Mouse (Mus musculus): ENCODE results near the gene Sin3b.

The Sin3b gene

GRCm38 (mm10) chr8:72753165-72753564 is 30.1 kb downstream of the Sin3b start:
- peak; percentile 6 to 48 for DNase-seq (ENCODE audit: low spot score in 2 of 2)

GRCm38 (mm10) chr8:72753781-72754180 is 30.7 kb downstream of the Sin3b start:
- DNase-seq (ENCODE audit: low spot score in 2 of 2), result peak in 1 of 2 experiments; percentile 21

GRCm38 (mm10) chr8:72756031-72756430 is 32.9 kb downstream of the Sin3b start:
- DNase-seq (ENCODE audit: low spot score in 2 of 2), result peak in 1 of 2 experiments; percentile 46

- DNase-seq (ENCODE audit: low spot score in 2 of 2), result peak; percentile 11 to 60
These were observed 33.8 kb downstream of the Sin3b start for GRCm38 (mm10) chr8:72756771-72757390.

- peak; percentile 11 to 57 for DNase-seq (ENCODE audit: low spot score in 2 of 2)
These were observed 34.5 kb downstream of the Sin3b start for GRCm38 (mm10) chr8:72757426-72758195.

GRCm38 (mm10) chr8:72758310-72758709 is 35.2 kb downstream of the Sin3b start:
- peak in 1 of 2 experiments; percentile 43 for DNase-seq (ENCODE audit: low spot score in 2 of 2)

GRCm38 (mm10) chr8:72760216-72760615 is 37.1 kb downstream of the Sin3b start:
- DNase-seq (ENCODE audit: low spot score in 2 of 2), result peak in 1 of 2 experiments; percentile 51

- peak in 1 of 2 experiments; percentile 65 for DNase-seq (ENCODE audit: low spot score in 2 of 2)
These were observed 38.4 kb downstream of the Sin3b start, which contains the start of gene F2rl3 for GRCm38 (mm10) chr8:72761322-72762051. TSS of gene F2rl3 (plus strand) at chr8:72761880.

GRCm38 (mm10) chr8:72762306-72762705 is 39.2 kb downstream of the Sin3b start:
- DNase-seq (ENCODE audit: low spot score in 2 of 2), result peak in 1 of 2 experiments; percentile 57

- peak in 1 of 2 experiments; percentile 57 for DNase-seq (ENCODE audit: low spot score in 2 of 2)
These were observed 42.6 kb downstream of the Sin3b start for GRCm38 (mm10) chr8:72765696-72766095.

- no peak for DNase-seq (ENCODE audit: low spot score in 2 of 2)
These were observed 43.7 kb downstream of the Sin3b start for GRCm38 (mm10) chr8:72766777-72767176.

GRCm38 (mm10) chr8:72777797-72778196 is 54.7 kb downstream of the Sin3b start:
- no peak for DNase-seq (ENCODE audit: low spot score in 2 of 2)

GRCm38 (mm10) chr8:72780644-72781043 is 57.6 kb downstream of the Sin3b start:
- DNase-seq (ENCODE audit: low spot score in 2 of 2), result no peak

- DNase-seq (ENCODE audit: low spot score in 2 of 2), result no peak
These were observed 78.5 kb downstream of the Sin3b start for GRCm38 (mm10) chr8:72801583-72801982.
